Mouse (Mus musculus) hindbrain, embryonic 16.5 days (tissue): ENCODE results near the gene Pard3b. TPM values are rescaled to one million over a fixed set of nuclear protein-coding genes. Genes with fewer than 3 reads are reported as not detected.

Source experiments
- ATAC-seq: fragments of 200-750 bp; cut with Nextera tagmentation; 2 replicates; pipeline ENCODE4 v1.8.0; 2017; ENCODE audit warnings: moderate TSS enrichment, moderate library complexity
- H3K27ac ChIP-seq: fragments of 300-500 bp; sonication (generic); 2 replicates; pipeline ENCODE4 v1.5.1; 2014; ENCODE audit warnings: low read depth, mild to moderate bottlenecking, control low read depth, low read length, moderate library complexity
- H3K27me3 ChIP-seq: fragments of 300-500 bp; sonication (generic); replicated peaks from 2 replicates; pipeline ENCODE4 v1.6.1; 2014; ENCODE audit warnings: low read length; ENCODE audit not compliant: control insufficient read depth, insufficient read depth
- H3K36me3 ChIP-seq: fragments of 300-500 bp; sonication (generic); 2 replicates; pipeline ENCODE4 v1.6.1; 2014; ENCODE audit warnings: mild to moderate bottlenecking, low read length, moderate library complexity, mixed read lengths; ENCODE audit not compliant: control insufficient read depth, insufficient read depth
- H3K4me1 ChIP-seq: fragments of 300-500 bp; sonication (generic); 2 replicates; pipeline ENCODE4 v1.6.1; 2014; ENCODE audit warnings: low read depth, low read length; ENCODE audit not compliant: control insufficient read depth, insufficient read depth
- H3K4me2 ChIP-seq: fragments of 300-500 bp; sonication (generic); 2 replicates; pipeline ENCODE4 v1.6.1; 2014; ENCODE audit warnings: mild to moderate bottlenecking, low read length, control low read depth, moderate library complexity
- H3K4me3 ChIP-seq: fragments of 300-500 bp; sonication (generic); 2 replicates; pipeline ENCODE4 v1.5.1; 2014; ENCODE audit warnings: mild to moderate bottlenecking, low read length, control low read depth, moderate library complexity
- H3K9ac ChIP-seq: fragments of 300-500 bp; sonication (generic); 2 replicates; pipeline ENCODE4 v1.6.1; 2014; ENCODE audit warnings: low read depth, mild to moderate bottlenecking, control low read depth, low read length, moderate library complexity
- H3K9me3 ChIP-seq: fragments of 300-500 bp; sonication (generic); 2 replicates; pipeline ENCODE4 v1.6.1; 2014; ENCODE audit warnings: mild to moderate bottlenecking, low read length, moderate library complexity; ENCODE audit not compliant: control insufficient read depth
- WGBS: fragments of 180-500 bp; shearing (Covaris S2); extraction: QIAGEN DNeasy Blood & Tissue Kit; methylation state at CpG from one replicate; pipeline ENCODE4 v1.1.7; 2014; 5-methylcytosine and 5-hydroxymethylcytosine counted together
- polyA plus RNA-seq: library from polyadenylated mRNA; unstranded; fragments of >200 nt; fragmentation: Nextera tagmentation; extraction: Ambion mirVana; gene quantifications from 2 replicates; pipeline ENCODE4 v1.2.1, GENCODE M21; 2015

Gene Pard3b
- polyA plus RNA-seq, 1 experiment from 2014 or later, result 8.9 TPM

DNA sequence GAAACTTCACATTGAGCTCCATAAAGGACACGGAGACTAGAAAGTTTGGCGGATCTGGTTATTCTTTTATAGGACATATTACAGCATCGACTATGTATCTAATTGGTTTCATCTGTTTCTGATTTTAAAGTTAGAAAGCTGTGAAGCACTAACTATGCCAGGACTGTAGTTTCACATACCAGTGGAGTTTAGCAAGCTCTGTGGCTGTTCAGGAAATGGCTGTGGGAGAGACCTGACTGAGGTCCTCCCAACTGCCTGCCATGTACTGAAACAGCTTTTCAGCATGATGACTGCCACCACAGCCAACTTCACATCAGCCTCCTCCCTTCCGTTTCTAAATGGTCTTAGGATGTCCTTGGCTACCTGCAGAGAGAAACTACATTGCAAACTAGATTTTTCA is 296.1 kb downstream of the Pard3b start:
- Histone ChIP-seq H3K9ac (no peak overlapping the region), H3K27me3 (no peaks in the 10 kb centered on the region), H3K4me1 (no peaks in the 10 kb centered on the region), H3K27ac (no peak overlapping the region), H3K36me3 (no peaks in the 10 kb centered on the region), H3K4me2 (no peak overlapping the region), H3K9me3 (no peaks in the 10 kb centered on the region), H3K4me3 (no peak overlapping the region)
- no peak for ATAC-seq
- WGBS, result 85% methylated on average over 4 of the region's 4 CpGs

DNA sequence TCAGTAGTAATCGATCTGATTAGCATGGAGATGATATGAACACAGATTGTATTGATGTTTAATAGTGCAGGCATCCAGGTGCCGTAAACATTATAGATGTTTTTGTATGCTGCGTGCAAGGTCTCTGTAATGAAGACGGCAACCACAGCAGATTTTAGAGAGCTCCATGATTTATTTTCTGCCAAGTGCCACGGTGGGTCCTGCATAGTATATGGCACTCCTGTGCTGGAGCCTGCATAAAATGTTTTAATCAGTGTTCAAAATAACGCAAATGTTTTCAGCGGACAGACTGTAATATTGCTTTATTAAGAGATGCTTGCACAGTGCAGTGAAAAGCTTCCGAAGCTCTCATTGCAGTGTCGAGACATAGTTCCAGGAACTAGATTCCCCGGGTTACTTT is 301.3 kb downstream of the Pard3b start:
- Histone ChIP-seq H3K4me2 (no peak overlapping the region; the same call in 1 of the 2 replicates), H3K9ac (no peak overlapping the region), H3K36me3 (no peaks in the 10 kb centered on the region), H3K27me3 (no peaks in the 10 kb centered on the region), H3K4me1 (no peaks in the 10 kb centered on the region), H3K9me3 (0 out of 2 replicates have a peak, but pooled peaks cover 2% of the 10 kb centered on the region), H3K27ac (no peak overlapping the region), H3K4me3 (no peak overlapping the region)
- ATAC-seq, result 0 out of 2 replicates have a peak, but pooled peaks have one; percentile 40
- 70% methylated on average over 10 of the region's 10 CpGs for WGBS

DNA sequence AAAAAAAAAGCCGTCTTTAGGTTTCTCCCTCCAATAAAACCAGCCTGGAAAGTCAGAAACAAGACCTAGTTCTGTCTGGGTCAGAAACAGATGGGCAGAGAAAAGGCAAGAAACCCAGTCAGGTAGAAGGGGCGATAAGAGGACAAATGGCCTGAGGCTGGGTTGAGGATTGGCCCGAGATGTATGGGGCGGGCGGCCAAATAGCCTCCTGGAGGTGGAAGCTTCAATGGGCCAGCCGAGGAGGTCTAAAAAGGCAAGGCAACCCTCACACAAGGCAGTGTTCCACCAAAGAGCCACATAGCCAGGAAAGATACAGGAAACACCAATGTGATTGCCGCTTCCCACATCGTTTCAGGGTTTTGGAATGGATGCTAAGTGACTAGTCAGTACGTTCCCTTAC is 322.9 kb downstream of the Pard3b start:
- Histone ChIP-seq H3K4me1 (no peaks in the 10 kb centered on the region), H3K27ac (no peak overlapping the region), H3K9me3 (no peaks in the 10 kb centered on the region), H3K27me3 (no peaks in the 10 kb centered on the region), H3K4me3 (no peak overlapping the region), H3K9ac (no peak overlapping the region), H3K36me3 (no peaks in the 10 kb centered on the region), H3K4me2 (no peak overlapping the region)
- ATAC-seq, result no peak
- 92% methylated on average over 9 of the region's 9 CpGs for WGBS

DNA sequence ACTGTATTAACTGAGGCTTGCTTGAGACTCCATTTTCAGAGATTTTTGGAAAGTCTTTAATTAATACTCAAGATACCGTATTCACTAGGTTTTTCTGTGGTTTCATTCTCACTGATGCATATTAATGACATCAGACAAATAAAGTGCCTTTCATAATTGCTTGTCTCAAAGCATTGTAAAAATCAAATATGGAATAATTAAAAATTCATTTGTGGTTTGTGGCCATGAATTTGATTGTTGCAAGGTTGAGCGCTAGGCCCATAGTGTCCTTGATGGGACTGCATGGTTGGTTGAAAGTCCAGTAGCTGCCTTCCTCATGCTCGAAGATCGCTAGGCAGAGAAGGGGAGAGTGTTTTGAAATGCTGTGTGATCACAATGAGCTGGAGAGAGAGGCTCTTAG is 323.9 kb downstream of the Pard3b start:
- Histone ChIP-seq H3K9ac (no peak overlapping the region), H3K27me3 (no peaks in the 10 kb centered on the region), H3K4me1 (no peaks in the 10 kb centered on the region), H3K27ac (no peak overlapping the region), H3K36me3 (no peaks in the 10 kb centered on the region), H3K9me3 (no peaks in the 10 kb centered on the region), H3K4me2 (no peak overlapping the region), H3K4me3 (no peak overlapping the region)
- no peak for ATAC-seq
- 81% methylated on average over 4 of the region's 4 CpGs for WGBS

DNA sequence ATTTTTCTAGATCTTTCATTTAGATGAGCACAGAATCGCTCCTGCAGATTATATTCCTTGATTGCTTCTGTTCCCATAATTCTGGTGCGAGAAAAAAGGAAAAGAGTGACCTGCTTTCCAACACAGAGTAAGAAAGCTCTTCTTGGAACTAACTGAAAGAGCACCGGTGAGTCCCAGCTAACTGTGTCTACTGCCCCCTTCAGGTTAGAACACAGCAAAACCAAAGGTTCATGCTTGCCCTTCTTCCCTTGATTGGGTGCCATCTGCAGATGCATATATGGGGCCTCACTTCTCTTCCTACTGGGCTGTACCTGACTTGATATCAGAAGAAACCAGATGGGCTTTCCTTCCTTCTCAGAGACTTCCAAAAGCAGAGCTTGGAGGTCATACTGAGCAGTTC is 328.5 kb downstream of the Pard3b start:
- whole genome bisulfite sequencing, result 75% methylated on average over 3 of the region's 3 CpGs
- Histone ChIP-seq H3K9ac (no peak overlapping the region), H3K9me3 (no peaks in the 10 kb centered on the region), H3K27ac (no peak overlapping the region), H3K27me3 (no peaks in the 10 kb centered on the region), H3K36me3 (no peaks in the 10 kb centered on the region), H3K4me3 (no peak overlapping the region), H3K4me2 (no peak overlapping the region), H3K4me1 (no peaks in the 10 kb centered on the region)
- no peak for ATAC-seq

DNA sequence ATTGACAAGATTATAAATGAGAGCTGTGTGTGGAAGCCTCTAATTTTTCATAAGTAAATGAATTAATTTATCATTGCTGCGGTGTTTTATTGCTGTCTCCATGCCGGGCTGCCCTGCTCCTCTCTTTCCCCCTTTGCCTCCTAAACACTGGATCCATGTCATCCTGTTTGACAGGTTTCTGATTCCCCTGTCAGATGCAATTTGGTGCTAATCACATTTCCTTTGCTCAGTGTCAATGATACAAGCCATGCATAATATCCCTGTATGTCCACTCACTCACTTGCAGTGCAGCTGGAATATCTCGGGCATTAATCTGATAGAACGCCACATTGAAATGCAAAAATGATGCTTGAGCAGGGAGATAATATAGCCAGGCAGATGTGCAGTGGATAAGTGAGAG is 329.2 kb downstream of the Pard3b start:
- H3K4me1 ChIP-seq, result no peaks in the 10 kb centered on the region
- H3K9me3 ChIP-seq, result no peaks in the 10 kb centered on the region
- no peak for ATAC-seq
- H3K27ac ChIP-seq, result no peak overlapping the region
- H3K36me3 ChIP-seq, result no peaks in the 10 kb centered on the region
- H3K4me2 ChIP-seq, result no peak overlapping the region
- WGBS, result 51% methylated on average over 4 of the region's 4 CpGs
- H3K4me3 ChIP-seq, result no peak overlapping the region
- no peak overlapping the region for H3K9ac ChIP-seq
- H3K27me3 ChIP-seq, result no peaks in the 10 kb centered on the region

DNA sequence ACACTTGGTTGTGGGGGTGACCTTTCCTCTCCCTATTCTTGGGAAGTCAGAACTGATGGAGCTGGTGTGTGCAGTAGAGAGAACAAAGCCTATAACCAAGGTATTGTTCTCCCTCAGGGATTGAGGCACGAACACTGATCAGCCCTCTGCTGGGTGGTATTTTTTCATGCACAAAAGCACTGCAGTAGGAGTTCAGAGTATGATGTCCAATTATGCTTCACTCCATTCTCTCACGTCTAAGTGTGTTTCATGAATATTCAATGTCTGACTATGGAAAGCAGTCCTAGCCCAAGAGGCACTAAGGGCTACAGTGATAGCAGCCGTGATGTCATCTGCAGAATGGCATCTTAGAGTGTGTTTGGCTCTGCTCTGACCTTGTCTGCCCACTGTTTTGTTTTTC is 359.1 kb downstream of the Pard3b start:
- ATAC-seq, result no peak
- Histone ChIP-seq H3K36me3 (no peaks in the 10 kb centered on the region), H3K27me3 (no peaks in the 10 kb centered on the region), H3K9me3 (no peaks in the 10 kb centered on the region), H3K27ac (no peak overlapping the region), H3K4me2 (no peak overlapping the region), H3K4me3 (no peak overlapping the region), H3K4me1 (no peaks in the 10 kb centered on the region), H3K9ac (no peak overlapping the region)
- 27% methylated on average over 3 of the region's 3 CpGs for WGBS

DNA sequence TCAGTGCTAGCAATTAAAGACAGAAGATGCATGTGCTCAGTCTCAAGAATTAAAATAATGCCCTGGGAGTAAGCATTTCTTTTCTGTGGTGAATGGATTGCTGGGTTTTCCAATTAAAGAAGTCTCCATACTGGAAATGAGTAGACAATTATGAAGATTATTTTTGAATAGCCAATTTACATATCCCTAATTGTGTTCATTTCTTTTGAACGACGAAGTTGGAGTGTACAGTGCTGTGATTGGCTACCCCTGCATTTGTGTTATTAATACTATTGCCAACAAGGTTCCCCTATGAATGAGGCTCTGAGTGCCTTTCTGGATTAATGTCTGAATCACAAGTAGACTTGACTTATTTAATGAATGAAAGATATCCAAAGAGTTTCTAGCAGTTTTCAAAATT is 370.2 kb downstream of the Pard3b start:
- H3K4me3 ChIP-seq, result no peak overlapping the region
- no peak overlapping the region for H3K4me2 ChIP-seq
- H3K9me3 ChIP-seq, result no peaks in the 10 kb centered on the region
- H3K4me1 ChIP-seq, result no peaks in the 10 kb centered on the region
- WGBS, result 72% methylated on average over 2 of the region's 2 CpGs
- H3K9ac ChIP-seq, result no peak overlapping the region
- no peak overlapping the region for H3K27ac ChIP-seq
- no peak for ATAC-seq
- no peaks in the 10 kb centered on the region for H3K27me3 ChIP-seq
- no peaks in the 10 kb centered on the region for H3K36me3 ChIP-seq

DNA sequence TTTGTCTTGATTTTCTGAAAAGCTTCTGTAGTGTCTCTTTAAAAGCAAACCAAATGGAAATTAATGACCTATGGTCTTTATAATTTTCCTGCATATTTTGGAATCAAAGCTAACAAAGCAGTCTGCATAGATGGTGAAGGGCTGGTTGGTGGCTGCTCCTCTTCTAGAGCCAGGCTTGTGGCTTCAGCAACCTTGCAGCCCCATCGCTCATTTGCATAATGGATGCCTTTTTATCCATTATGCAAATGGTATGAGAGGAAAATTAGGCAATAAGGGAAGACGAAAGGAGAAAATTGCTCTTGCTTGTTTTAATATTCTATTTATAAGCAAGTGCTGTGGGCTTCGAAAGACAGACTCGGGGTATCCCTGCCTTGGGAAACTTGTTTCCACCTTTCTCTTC is 373.1 kb downstream of the Pard3b start:
- H3K9ac ChIP-seq, result no peak overlapping the region
- no peaks in the 10 kb centered on the region for H3K36me3 ChIP-seq
- no peaks in the 10 kb centered on the region for H3K9me3 ChIP-seq
- ATAC-seq, result no peak
- no peak overlapping the region for H3K27ac ChIP-seq
- H3K4me1 ChIP-seq, result no peaks in the 10 kb centered on the region
- WGBS, result 58% methylated on average over 4 of the region's 4 CpGs
- H3K4me3 ChIP-seq, result no peak overlapping the region
- H3K4me2 ChIP-seq, result no peak overlapping the region
- H3K27me3 ChIP-seq, result no peaks in the 10 kb centered on the region
